Mouse (Mus musculus) spleen, adult 2 months (tissue): ENCODE data around the gene Pex13.

Experiments
- CTCF ChIP-seq: fragments of 200-500 bp; IDR thresholded peaks from 2 replicates; pipeline ENCODE4 v1.5.1; 2011; ENCODE audit warnings: mild to moderate bottlenecking, inconsistent platforms; ENCODE audit not compliant: insufficient read depth, insufficient read length, insufficient replicate concordance; ENCODE audit errors: extremely low read depth
- POLR2A ChIP-seq: fragments of 200-500 bp; IDR thresholded peaks from 2 replicates; pipeline ENCODE4 v1.6.1; 2011; ENCODE audit warnings: low read depth, low read length, inconsistent platforms

DNA sequence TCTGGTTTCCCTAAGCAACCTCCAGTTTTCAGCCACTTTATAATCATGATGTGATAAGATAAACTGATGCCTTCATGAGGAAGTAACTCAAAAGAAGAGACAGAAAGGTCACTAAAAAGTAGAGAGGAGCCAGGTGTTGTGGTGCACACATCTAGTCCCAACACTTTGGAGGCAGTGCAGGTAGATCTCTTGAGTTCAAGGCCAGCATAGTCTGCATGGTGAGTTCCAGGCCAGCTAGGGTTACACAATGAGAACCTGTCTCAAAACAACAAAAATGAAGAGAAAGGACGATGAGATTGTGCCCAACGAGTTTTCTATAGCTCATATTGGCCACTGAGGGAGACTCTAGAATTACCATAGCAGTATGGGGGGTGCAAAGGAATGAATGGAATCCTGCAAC, 32.8 kb upstream of the Pex13 start:
- TF ChIP-seq POLR2A: no peak
- TF ChIP-seq CTCF: no peak
